Mouse (Mus musculus) spleen, adult 2 months (tissue): ENCODE results near the gene Gm47955. TPM values are rescaled to one million over a fixed set of nuclear protein-coding genes. Genes with fewer than 3 reads are reported as not detected.
"Not testable (repeated sequence)": the region's sequence is repeated elsewhere in the genome, so short reads cannot be mapped to it uniquely, and the experiment has no call there.

ENCODE experiments used
- DNase-seq, 2 experiments: peaks; one replicate each; pipeline versions ENCODE4 v3.0.0 to v3.0.0-alpha.2; 2012 to 2021; ENCODE audit warnings: low spot score in 2 of 2, low read depth in 1 of 2
- H3K27ac ChIP-seq: fragments of 200-500 bp; 2 replicates; pipeline ENCODE4 v1.5.1; 2012; ENCODE audit warnings: low read length, inconsistent platforms; ENCODE audit not compliant: insufficient read depth
- H3K27me3 ChIP-seq: fragments of 200-500 bp; 2 replicates; pipeline ENCODE4 v1.6.1; 2012; ENCODE audit warnings: mild to moderate bottlenecking, moderate library complexity, low read length, inconsistent platforms; ENCODE audit not compliant: control insufficient read depth, insufficient read depth
- H3K36me3 ChIP-seq: fragments of 200-500 bp; 2 replicates; pipeline ENCODE4 v1.6.1; 2012; ENCODE audit warnings: mild to moderate bottlenecking, low read length, inconsistent platforms; ENCODE audit not compliant: control insufficient read depth, insufficient read depth
- H3K4me1 ChIP-seq: fragments of 200-500 bp; 2 replicates; pipeline ENCODE4 v1.6.1; 2011; ENCODE audit warnings: inconsistent platforms; ENCODE audit not compliant: control insufficient read depth, insufficient read depth, insufficient read length
- H3K4me3 ChIP-seq: fragments of 200-500 bp; 2 replicates; pipeline ENCODE4 v1.5.1; 2011; ENCODE audit warnings: mild to moderate bottlenecking, inconsistent platforms; ENCODE audit not compliant: insufficient read depth, insufficient read length; ENCODE audit errors: extremely low read depth
- CTCF ChIP-seq: fragments of 200-500 bp; IDR thresholded peaks from 2 replicates; pipeline ENCODE4 v1.5.1; 2011; ENCODE audit warnings: mild to moderate bottlenecking, inconsistent platforms; ENCODE audit not compliant: insufficient read depth, insufficient read length, insufficient replicate concordance; ENCODE audit errors: extremely low read depth
- POLR2A ChIP-seq: fragments of 200-500 bp; IDR thresholded peaks from 2 replicates; pipeline ENCODE4 v1.6.1; 2011; ENCODE audit warnings: low read depth, low read length, inconsistent platforms
- WGBS: fragments of 180-500 bp; shearing (Covaris S2); methylation state at CpG from one replicate; pipeline ENCODE4 v1.1.7; 2018; 5-methylcytosine and 5-hydroxymethylcytosine counted together
- polyA plus RNA-seq: library from polyadenylated mRNA; depleted of rRNA; stranded (reverse); fragments of >200 nt; gene quantifications from 2 replicates; pipeline ENCODE4 v1.2.3, GENCODE M21; 2012

The Gm47955 gene
- polyA plus RNA-seq, 1 experiment: not detected

GRCm38 (mm10) chr1:82948601-82949000 lies 11.5 kb upstream of the Gm47955 start:
- 87% methylated on average over 2 of the region's 2 CpGs for WGBS
- no peaks in the 10 kb centered on the region for H3K36me3 ChIP-seq
- no peak for DNase-seq
- no peaks in the 10 kb centered on the region for H3K27me3 ChIP-seq
- no peak for TF ChIP-seq CTCF
- TF ChIP-seq POLR2A: no peak
- H3K27ac ChIP-seq: no peak overlapping the region
- H3K4me1 ChIP-seq: no peaks in the 10 kb centered on the region
- H3K4me3 ChIP-seq: no peak overlapping the region

DNA sequence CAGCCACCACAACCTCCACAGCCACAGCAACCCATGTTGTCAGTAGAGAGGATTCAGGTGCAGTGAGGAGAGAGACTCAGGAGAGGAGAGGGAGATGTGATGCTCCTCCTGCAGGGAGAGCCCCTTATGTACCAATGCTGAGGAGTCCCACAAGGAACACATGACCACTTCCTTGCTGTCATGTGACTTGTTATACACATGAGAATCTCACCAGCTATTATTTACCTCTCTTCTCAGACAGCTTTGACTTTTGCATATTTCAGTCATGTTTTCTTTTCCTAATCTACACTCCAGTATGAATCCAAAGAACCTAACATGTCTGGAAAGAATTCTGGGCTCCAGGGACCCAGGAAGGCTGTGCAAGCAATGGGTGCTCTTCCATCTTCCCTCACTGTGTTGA lies 4.2 kb upstream of the Gm47955 start, which contains the start of gene Gm7544:
TSS of gene Gm7544 (minus strand) at position 101 of the 400 bp plus-strand sequence.
- H3K4me1 ChIP-seq, DNase-seq, H3K27ac ChIP-seq, H3K27me3 ChIP-seq, H3K4me3 ChIP-seq, H3K36me3 ChIP-seq: not testable (repeated sequence)

- no peaks in the 10 kb centered on the region for H3K4me1 ChIP-seq
- H3K27me3 ChIP-seq: no peaks in the 10 kb centered on the region
- DNase-seq: no peak
- 80% methylated on average over 3 of the region's 3 CpGs for WGBS
- H3K4me3 ChIP-seq: no peak overlapping the region
- H3K27ac ChIP-seq: no peak overlapping the region
- H3K36me3 ChIP-seq: no peaks in the 10 kb centered on the region
- no peak for TF ChIP-seq POLR2A
- TF ChIP-seq CTCF: no peak
These were observed 6.3 kb downstream of the Gm47955 start for GRCm38 (mm10) chr1:82966413-82966812.

GRCm38 (mm10) chr1:82972046-82972445 lies 12.0 kb downstream of the Gm47955 start:
- Histone ChIP-seq H3K27ac (no peak overlapping the region), H3K4me3 (no peak overlapping the region), H3K4me1 (no peaks in the 10 kb centered on the region; the same call in 1 of the 2 replicates), H3K27me3 (no peaks in the 10 kb centered on the region), H3K36me3 (no peaks in the 10 kb centered on the region)
- 48% methylated on average over 4 of the region's 4 CpGs for WGBS
- no peak for DNase-seq
- no peak for TF ChIP-seq CTCF
- TF ChIP-seq POLR2A: no peak

- Histone ChIP-seq H3K4me1 (no peaks in the 10 kb centered on the region; the same call in 1 of the 2 replicates), H3K27ac (peak overlapping the region; percentile 8; the same call in 1 of the 2 replicates), H3K27me3 (no peaks in the 10 kb centered on the region), H3K36me3 (no peaks in the 10 kb centered on the region), H3K4me3 (no peak overlapping the region)
- WGBS: 88% methylated on average over 1 of the region's 1 CpGs
- no peak for DNase-seq
- TF ChIP-seq CTCF (no peak), POLR2A (no peak)
These were observed 13.2 kb downstream of the Gm47955 start for GRCm38 (mm10) chr1:82973244-82973643.

GRCm38 (mm10) chr1:82973901-82974300 lies 13.8 kb downstream of the Gm47955 start:
- H3K27ac ChIP-seq: peak overlapping the region; percentile 62; the same call in 1 of the 2 replicates

GRCm38 (mm10) chr1:82974342-82974741 lies 14.3 kb downstream of the Gm47955 start:
- Histone ChIP-seq H3K27me3 (no peaks in the 10 kb centered on the region), H3K4me1 (no peaks in the 10 kb centered on the region; the same call in 1 of the 2 replicates), H3K27ac (peak overlapping the region; percentile 62), H3K4me3 (no peak overlapping the region), H3K36me3 (no peaks in the 10 kb centered on the region)
- TF ChIP-seq CTCF: no peak
- TF ChIP-seq POLR2A: no peak
- DNase-seq: no peak
- 50% methylated on average over 9 of the region's 9 CpGs for WGBS

More at GRCm38 (mm10) chr1:82973901-82974300, 13.8 kb downstream of the Gm47955 start:
- no peaks in the 10 kb centered on the region for H3K27me3 ChIP-seq
- TF ChIP-seq POLR2A (no peak), CTCF (no peak)
- H3K4me1 ChIP-seq: no peaks in the 10 kb centered on the region; the same call in 1 of the 2 replicates
- H3K36me3 ChIP-seq: no peaks in the 10 kb centered on the region
- peak in 1 of 2 experiments; percentile 37 for DNase-seq
- no peak overlapping the region for H3K4me3 ChIP-seq
- WGBS: 46% methylated on average over 6 of the region's 6 CpGs
